Mouse (Mus musculus) gastrocnemius, adult 18-20 months (tissue): ENCODE measurements around the gene Cand2. TPM values are rescaled to one million over a fixed set of nuclear protein-coding genes. Genes with fewer than 3 reads are reported as not detected.

Experiments used
- DNase-seq: peaks from one replicate; pipeline ENCODE4 v3.0.0; 2021; ENCODE audit warnings: low spot score
- total RNA-seq, 2 experiments: library from RNA; stranded (reverse); gene quantifications; 2 replicates each; pipeline ENCODE4 v1.2.3; 2021

Cand2 gene
- total RNA-seq, 2 experiments from 2014 or later: 74.8 to 78.7 TPM

DNA sequence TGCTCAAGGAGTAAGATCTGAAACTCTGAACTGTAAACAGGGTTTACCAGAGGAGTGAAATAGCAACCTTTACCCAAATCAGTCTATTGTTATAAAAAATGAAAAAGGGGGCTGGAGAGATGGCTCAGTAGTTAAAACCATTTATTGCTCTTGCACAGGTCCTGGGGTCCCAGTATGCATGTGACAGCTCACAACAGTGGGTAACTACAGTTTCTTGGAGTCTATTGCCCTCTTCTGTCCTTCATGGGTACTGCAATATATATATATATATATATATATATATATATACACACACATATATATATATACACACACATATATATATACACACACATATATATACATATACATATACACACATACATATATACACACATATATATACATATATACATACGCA lies 1.7 kb upstream of the Cand2 start:
- DNase-seq: no peak

DNA sequence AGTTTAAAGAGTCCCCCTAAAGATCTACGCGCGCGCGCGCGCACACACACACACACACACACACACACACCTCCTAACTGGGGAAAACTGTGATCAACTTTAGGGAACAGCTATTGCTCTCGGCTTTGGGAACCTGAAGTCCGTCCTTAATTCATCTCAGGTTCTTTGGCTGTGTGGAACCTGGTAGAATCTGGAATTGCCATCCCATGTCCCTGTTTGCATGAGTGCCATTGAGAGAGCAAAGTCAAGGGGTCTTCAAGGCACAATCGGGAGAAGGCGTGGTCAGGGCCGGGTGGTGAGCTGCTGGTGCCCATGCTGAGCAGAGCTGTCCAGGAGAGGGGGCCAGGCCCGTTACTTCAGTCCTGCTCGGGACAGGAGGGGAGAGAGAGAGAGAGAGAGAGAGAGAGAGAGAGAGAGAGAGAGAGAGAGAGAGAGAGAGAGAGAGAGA lies 348 bp upstream of the Cand2 start:
- peak; percentile 27 for DNase-seq

DNA sequence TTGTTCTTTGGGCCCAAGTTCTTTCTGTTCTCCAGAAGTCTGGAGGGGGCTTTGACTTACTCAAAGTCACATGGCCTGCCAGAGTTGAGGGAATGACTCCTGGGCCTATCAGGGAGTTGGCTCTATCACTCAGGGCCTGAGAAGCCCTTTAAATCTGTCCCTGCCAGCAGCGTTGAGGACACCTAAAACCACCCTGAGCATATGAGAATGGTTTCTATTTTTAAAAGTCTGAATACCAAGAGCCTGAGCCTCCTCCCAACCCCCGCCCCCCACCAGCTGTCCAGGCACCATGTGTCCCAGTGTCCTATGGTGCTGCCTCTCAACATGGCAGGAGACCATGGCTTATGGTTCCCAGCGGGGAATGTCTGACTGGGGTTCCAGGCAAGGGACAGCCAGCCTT lies 1.5 kb downstream of the Cand2 start:
- peak; percentile 70 for DNase-seq

DNA sequence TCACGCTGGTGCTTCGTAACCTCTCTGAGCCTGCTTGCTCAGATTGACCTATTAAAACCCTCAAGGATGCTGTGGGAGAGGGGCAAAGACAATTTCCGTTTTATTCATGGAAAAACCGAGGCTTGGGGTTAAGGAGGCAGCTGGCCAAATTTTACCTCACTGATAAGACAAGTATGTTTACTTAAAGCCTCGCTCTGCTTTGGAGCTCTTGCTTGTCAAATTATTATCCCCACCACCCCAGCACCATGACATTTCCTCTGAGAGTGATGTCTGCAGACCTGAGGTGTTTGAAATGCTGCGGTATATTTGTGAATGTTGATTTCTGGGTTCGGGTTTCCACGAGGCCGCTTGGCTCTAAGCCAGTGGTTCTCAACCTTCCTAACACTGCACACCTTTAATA lies 2.0 kb downstream of the Cand2 start:
- DNase-seq: no peak

DNA sequence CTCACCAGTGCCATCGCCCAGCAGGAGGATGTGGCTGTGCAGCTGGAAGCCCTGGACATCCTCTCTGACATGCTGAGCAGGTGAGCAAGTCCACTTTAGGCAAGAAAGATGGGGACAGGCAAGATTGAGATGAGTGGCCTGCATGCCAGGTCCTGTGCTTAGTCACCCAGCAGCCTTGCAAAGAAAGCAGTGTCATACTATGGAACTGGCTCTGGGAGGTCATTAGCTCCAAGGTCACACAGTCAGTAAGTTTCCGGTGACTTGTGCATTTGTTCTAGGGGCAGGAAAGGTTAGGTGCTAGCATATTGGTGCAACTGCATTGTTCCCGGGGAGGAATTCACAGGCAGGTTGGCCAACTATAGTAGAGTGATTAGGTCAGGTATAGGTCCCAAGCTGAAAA lies 8.4 kb downstream of the Cand2 start:
- no peak for DNase-seq

DNA sequence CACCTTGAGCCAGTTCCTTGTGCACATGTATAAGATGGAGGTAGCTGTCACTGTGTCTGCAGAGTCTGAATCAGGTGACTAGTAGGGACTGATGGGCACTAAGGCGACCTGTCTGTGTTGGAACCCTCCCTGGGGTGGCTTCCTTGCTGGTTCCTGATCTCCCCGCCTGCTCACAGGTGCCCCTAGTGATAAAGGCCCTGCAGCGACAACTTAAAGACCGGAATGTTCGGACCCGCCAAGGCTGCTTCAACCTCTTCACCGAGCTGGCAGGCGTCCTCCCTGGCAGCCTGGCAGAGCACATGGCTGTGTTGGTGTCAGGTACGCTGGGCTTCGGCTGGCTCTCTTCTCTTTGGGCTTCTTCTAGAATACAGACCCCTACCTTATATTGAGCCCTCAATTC lies 16.7 kb downstream of the Cand2 start:
- peak; percentile 52 for DNase-seq

DNA sequence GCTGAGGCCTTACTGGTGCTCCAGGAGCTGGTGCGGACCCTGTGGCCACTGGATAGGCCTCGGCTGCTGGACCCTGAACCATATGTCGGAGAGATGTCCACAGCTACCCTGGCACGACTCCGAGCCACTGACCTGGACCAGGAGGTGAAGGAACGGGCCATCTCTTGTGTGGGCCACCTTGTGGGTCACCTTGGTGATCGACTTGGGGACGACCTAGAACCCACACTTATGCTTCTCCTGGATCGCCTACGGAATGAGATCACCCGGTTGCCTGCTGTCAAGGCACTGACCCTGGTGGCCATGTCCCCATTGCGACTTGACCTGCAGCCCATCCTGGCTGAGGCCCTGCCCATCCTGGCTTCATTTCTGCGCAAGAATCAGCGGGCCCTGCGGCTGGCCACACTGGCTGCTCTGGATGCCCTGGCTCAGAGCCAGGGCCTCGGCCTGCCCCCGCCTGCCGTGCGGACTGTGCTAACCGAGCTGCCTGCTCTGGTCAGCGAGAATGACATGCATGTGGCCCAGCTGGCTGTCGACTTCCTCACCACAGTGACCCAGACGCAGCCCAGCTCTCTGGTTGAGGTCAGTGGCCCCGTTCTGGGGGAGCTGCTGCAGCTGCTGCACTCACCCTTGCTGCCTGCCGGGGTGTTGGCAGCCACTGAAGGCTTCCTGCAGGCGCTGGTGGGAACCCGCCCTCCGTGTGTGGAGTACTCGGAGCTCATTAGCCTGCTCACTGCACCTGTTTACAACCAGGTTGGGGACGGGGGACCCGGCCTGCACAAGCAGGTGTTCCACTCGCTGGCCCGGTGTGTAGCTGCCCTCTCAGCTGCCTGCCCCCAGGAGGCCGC lies 17.7 kb downstream of the Cand2 start:
- peak; percentile 34 for DNase-seq

DNA sequence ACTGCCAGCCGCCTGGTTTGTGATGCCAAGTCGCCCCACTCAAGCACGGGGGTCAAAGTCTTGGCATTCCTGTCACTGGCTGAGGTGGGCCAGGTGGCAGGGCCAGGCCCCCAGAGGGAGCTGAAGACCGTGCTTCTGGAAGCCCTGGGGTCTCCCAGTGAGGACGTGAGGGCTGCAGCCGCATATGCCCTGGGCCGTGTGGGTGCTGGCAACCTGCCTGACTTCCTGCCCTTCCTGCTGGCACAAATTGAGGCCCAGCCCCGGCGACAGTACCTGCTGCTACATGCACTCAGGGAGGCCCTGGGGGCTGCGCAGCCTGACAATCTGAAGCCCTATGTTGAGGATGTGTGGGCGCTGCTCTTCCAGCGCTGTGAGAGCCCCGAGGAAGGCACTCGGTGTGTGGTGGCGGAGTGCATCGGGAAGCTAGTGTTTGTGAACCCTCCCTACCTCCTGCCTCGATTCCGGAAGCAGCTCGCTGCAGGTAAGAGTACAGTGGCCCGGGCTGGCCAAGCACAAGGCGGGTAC lies 18.4 kb downstream of the Cand2 start:
- DNase-seq: no peak

DNA sequence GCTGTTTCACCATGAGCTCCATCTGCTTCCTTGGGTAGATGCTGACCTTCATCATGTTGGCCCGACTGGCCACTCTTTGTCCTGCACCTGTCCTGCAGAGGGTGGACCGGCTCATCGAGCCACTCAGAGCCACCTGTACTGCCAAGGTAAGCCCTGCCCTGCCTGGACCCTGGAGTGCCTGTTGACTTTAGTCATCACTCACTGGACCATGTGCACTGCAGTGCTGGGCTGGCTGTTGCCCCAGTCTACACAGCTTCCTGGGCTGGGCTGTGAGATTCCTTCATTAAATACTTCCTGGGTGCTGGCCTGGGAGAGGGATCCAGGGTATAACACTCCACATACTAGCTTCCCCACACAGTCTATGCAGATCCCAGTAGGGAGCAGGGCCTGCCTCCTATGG lies 27.5 kb downstream of the Cand2 start:
- DNase-seq: no peak

DNA sequence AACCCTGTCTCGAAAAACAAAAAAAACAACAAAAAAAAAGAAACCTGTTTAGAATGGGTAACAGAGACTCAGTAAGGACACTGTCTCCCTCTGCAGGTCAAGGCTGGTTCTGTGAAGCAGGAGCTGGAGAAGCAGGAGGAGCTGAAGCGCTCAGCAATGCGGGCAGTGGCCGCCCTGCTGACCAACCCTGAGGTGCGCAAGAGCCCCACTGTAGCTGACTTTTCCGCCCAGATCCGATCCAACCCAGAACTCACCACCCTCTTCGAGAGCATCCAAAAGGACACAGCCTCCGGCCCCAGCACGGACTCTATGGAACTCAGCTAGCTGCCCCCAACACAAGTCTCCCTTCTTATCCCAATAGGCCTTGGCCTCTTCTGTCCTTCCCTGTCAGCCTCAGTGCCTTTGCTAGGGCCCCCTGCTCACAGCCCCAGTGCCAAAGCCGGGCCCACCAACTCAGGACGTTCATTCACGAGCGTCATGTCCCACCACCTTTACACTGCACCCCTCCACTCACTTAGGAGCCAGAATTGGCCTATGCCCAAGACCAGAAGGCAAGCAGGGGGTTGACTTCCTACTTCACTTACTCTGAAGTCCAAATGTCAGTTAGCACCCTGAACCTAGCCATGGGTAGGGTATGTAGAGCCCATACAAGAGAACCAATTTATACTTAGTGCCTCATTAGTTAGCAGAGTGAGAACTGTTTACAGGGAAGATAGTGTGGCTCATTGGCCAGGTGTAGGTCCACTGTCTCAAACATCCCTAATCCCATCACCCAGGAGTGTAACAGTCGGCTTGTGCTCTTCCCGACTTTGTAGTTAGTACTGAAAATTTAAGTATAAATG lies 29.4 kb downstream of the Cand2 start:
- peak; percentile 48 for DNase-seq

DNA sequence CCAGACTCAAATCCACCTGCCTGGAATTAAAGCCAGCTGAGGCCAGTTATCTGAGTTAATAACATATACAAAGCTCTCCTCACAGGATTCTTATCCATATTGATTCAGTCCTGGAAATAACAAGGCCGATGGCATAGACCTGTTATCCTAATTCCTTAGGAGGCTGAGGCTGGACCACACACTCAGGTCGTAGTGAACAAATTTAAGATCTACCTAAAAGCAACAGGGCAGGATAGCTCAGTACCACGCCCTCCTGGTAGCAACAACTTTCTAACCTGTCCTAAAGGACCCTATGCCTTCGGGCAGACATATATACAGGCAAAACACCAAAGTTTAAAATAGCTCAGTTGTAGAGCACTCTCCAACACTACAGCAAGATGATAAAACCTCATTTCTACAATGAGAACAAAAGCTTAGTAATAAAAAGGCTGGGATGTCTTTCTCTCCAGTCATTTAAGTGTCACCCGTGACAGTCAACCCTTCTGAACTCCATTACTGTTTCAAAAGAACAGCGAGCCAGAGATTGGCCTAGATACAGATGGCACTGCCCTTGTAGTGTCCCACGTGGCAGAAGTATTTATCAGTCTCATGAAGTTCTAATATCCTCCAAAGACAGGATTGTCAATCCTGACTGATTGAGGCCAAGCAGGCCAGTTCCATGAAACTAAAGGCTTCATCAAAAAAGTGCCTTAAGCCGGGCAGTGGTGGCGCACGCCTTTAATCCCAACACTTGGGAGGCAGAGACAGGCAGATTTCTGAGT lies 30.3 kb downstream of the Cand2 start:
- no peak for DNase-seq

DNA sequence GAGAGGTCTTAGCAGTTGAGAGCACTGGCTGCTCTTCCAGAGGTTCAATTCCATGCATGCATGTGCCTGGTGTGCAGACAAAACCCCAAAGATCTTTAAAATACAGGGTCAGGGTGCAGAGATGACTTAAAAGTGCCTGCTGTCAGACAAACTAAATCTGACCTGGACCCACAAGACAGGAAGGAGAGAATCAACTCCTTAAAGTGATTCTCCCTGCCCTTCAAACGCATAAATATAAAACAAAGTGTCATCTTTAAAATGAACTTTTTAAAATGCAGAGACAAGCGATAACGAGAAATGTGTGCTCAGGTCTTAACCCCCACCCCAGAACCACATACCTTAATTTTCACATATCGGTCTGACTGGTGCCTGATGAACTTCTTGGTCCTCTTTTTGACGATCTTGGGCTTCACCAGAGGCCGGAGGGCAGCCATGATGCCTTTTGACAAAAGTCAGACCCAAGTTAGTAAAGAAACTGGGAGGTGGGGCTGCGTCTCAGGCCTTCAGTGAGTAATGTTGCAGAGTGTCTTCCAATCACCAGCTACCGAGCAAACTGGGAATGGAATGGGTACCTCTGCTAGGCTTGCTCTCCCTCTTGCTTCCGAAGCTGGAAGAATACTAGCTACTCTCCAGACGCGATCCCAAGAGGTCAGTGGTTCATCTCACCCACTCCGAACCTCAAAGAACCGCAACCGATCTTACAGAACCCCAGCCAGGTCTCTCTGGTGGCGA lies 33.3 kb downstream of the Cand2 start:
- no peak for DNase-seq

DNA sequence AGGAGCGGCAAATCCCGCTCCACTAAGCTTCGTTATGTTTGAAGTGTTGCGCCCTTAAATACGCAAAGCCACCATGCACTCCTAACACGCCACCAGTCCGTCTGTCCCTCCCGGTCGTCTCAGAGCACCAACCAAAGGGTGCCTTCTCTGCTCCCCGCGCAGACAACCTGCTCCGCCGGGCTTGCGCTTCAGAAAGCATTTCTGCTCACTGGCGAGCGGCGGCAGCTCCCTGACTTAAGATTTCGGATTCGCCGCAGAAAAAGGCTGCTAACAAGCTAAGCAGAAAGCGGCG lies 33.8 kb downstream of the Cand2 start:
- DNase-seq: no peak

DNA sequence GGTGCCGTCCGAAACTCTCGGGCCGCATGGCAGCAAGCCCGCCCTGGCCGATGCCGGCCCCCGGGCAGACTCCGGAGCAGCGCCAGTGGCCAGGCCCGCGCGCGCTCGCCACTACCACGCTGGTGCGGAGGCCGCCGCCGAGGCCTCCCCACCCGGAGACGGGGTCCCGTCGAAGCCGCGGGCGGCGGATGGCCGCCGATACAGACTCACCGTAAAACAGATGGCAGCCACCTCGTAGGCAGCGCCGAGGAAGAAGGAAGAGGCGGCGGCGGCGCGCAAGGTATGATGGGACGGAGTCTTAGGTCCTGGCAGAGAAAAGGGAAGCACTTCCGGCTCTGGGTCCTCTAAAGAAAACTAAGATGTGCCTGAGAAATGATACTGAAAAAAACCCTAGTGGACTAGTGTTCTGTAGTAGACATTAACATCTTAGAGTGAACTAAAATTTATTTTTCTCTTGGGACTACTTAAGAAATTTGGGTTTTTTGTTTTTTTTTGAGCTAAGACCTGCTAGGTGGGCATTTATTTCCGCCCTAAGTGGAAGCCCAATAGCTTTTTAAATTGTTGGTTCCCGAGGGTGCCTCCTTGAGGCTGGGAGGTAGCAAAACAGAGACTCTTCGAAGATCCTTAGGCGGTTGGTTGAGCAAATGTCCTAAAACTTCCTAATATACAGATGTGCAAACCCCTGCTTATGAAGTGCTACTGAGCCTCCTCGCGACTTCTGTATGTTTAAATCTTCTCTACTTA lies 34.3 kb downstream of the Cand2 start, which contains the start of gene Rpl32:
TSS of gene Rpl32 (minus strand) at position 260 of the 744 bp plus-strand sequence.
- DNase-seq: peak; percentile 85

DNA sequence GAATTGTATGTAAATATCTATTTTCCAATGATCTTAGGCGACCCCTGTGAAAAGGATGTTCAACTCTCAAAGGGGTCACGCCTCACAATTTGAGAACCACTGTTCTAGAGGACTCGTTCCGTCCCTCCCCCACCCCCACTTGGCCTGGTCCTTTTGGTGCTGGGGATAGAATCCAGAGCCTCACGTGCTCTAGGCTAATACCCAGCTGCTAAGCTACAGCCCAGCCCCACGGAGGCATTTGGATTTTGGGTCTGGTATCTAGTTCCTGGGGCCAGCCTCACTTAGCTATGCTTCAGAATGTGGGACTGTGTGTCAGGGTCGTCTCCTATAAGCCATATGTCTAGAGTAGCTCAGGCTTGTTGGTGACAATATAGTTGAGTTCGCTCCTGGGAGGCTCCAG lies 37.3 kb downstream of the Cand2 start:
- DNase-seq: no peak

DNA sequence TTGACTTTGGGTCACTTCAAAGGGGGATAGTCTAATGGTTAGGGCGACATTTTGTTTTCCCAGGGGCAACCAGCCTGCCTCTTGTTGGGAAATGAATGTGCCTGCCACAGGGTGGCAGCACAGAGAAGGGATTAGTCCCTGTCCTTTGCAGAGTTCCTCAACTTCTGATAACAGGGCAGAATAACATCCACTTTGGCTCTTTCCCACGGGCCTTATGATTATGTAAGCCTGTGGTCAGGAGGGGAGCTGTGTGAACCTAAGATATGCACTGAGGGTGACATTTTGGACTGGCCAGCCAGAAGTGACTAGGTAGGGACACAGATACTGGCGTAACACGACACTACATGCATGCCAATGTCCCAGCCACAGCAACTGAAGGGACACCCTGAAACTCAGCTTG lies 39.8 kb downstream of the Cand2 start:
- peak; percentile 74 for DNase-seq

DNA sequence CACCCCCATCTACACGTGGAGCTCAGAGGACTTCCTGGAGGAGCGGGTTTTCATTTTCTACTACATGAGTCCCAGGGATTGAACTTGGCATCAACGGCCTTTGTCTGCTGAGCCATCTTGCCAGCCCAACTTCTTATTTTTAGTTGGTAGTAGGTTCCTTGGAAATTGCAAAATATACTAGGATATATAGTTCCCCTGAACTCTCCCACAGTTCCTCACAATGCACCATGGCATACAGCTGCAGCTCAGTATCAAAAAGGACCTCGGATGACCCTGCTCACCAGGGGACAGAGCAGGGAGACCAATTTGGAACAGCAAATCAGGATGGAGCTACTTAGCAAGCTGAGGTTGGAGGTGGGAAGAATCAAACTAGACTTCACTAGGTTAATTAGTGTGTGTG lies 40.7 kb downstream of the Cand2 start:
- no peak for DNase-seq

DNA sequence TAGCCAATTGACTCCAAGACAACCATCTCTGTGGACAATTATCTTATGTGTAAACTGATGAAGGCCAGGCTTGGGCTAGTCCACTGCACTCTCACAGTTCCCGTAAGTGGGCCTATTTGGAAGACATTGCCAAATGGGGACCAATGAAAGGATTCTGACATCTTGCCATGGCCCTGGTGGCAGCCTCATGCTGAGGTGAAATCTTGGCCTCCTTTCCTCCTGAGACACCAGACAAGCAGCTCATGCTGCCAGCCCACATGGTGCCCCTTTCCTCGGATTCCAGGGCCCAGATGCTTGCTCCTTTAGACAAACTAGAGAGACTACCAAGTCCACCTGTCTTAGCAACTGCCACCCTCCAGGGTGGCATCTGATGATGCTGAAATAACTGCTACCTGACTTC lies 43.8 kb downstream of the Cand2 start:
- DNase-seq: no peak

DNA sequence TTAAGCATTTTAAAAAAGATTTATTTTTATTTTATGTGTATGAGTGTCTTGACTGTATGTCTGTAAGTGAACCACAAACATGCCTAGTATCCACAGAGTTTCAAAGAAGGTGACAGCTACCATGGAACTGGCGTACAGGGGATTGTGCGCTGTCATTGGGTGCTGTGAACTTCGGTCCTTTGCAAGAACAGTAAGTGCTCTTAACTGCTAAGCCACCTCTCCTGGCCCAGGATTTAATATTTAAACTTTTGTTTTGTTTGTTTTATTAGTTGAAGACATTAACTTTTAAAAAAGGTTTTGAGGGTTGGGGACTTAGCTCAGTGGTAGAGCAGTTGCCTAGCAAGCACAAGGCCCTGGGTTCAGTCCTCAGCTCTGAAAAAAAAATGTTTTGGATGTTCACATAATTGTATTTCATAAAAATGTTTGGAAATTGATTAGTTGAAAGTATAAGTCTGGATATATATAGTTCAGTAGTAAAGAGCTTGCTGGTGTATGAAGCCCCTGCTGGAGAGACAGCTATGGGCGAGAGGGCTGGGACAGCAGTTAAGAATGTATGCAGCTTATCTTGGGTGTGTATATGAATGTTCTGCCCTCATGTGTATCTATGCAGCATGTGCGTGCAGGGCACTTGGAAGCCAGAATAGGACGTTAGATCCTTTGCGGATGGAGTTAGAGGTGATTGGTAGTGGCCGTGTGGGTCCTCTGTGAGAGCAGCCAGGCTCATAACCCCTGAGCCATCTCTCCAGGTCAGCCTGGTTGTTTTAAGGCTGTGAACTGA lies 47.1 kb downstream of the Cand2 start:
- no peak for DNase-seq
